Mouse (Mus musculus) liver, adult 2 months (tissue): Measurements from ENCODE around the gene Ralb.

ENCODE experiments used
- CTCF ChIP-seq: fragments of 200-500 bp; IDR thresholded peaks from 2 replicates; pipeline ENCODE4 v1.5.1; 2011; ENCODE audit warnings: low read depth, low read length, control low read depth
- POLR2A ChIP-seq: fragments of 200-500 bp; IDR thresholded peaks from 2 replicates; pipeline ENCODE4 v1.6.1; 2011; ENCODE audit warnings: low read length, control low read depth; ENCODE audit not compliant: insufficient read depth; ENCODE audit errors: extremely low read depth

GRCm38 (mm10) chr1:119482891-119483290 is 21.7 kb downstream of the Ralb start:
- peak; percentile 63 for TF ChIP-seq CTCF
- no peak for TF ChIP-seq POLR2A
